Mouse (Mus musculus) monocyte, adult 5-6 weeks (primary cell): ENCODE results near the gene Gstp1. TPM values are rescaled to one million over a fixed set of nuclear protein-coding genes. Genes with fewer than 3 reads are reported as not detected.

Source experiments
- ATAC-seq: fragments of 153-309, 156-312 bp; replicated peaks from 2 replicates; pipeline ENCODE4 v1.8.0; 2017; ENCODE audit warnings: mild to moderate bottlenecking; ENCODE audit not compliant: low TSS enrichment, insufficient number of reproducible peaks, severe bottlenecking, poor library complexity, low FRiP score
- total RNA-seq: library from RNA; stranded (forward); fragments of 200-1000, 200-491, 200-594 nt; gene quantifications from 3 replicates; pipeline ENCODE4 v1.2.3, GENCODE M21; 2017

The Gstp1 gene
- total RNA-seq, 1 experiment from 2014 or later: 129 TPM

GRCm38 (mm10) chr19:3991562-3991961 lies 46.2 kb downstream of the Gstp1 start:
- ATAC-seq: no peak

GRCm38 (mm10) chr19:3990804-3991203 lies 47.0 kb downstream of the Gstp1 start:
- no peak for ATAC-seq

GRCm38 (mm10) chr19:3988750-3989149 lies 49.0 kb downstream of the Gstp1 start:
- ATAC-seq: no peak

GRCm38 (mm10) chr19:3988066-3988465 lies 49.7 kb downstream of the Gstp1 start:
- ATAC-seq: no peak

GRCm38 (mm10) chr19:3986334-3986733 lies 51.5 kb downstream of the Gstp1 start, which contains the start of gene Acy3:
Gene Acy3, plus strand, starts transcription at chr19:3986570.
- no peak for ATAC-seq

Other genes with a start within 250 kb of the Gstp1 start
- 34.8 to 59.4 TPM (median 42.0 TPM) in 3 replicates for gene Chka, start 186.2 kb downstream of the Gstp1 start, total RNA-seq
- gene Tcirg1, start 130.9 kb downstream of the Gstp1 start, total RNA-seq: 181 to 259 TPM (median 252 TPM) in 3 replicates
- gene Ndufs8, start 125.2 kb downstream of the Gstp1 start, total RNA-seq: 27.2 to 46.8 TPM (median 33.1 TPM) in 3 replicates
- gene Aldh3b1, start 108.2 kb downstream of the Gstp1 start, total RNA-seq: 54.5 to 74.4 TPM (median 57.2 TPM) in 3 replicates
- 243 to 349 TPM (median 322 TPM) in 3 replicates for gene Unc93b1, start 102.8 kb downstream of the Gstp1 start, total RNA-seq
- not detected in 3 replicates for gene Aldh3b3, start 79.3 kb downstream of the Gstp1 start, total RNA-seq
- not detected in 3 replicates for gene Aldh3b2, start 65.7 kb downstream of the Gstp1 start, total RNA-seq
- gene Acy3, start 51.4 kb downstream of the Gstp1 start, total RNA-seq: not detected in 3 replicates
- gene Tbx10, start 45.2 kb downstream of the Gstp1 start, total RNA-seq: not detected in 3 replicates
- gene Nudt8, start 37.4 kb downstream of the Gstp1 start, total RNA-seq: 2.3 to 11.1 TPM (median 2.3 TPM) in 3 replicates
- 0.57 to 1.7 TPM (median 1.2 TPM) in 3 replicates for gene Gm49405, start 37.4 kb downstream of the Gstp1 start, total RNA-seq
- 3.1 TPM in 2 of 3 replicates, not detected in the other for gene Doc2g, start 34.7 kb downstream of the Gstp1 start, total RNA-seq
- 74.5 to 108 TPM (median 103 TPM) in 3 replicates for gene Ndufv1, start 25.2 kb downstream of the Gstp1 start, total RNA-seq
- not detected in 3 replicates for gene Gstp2, start 8.0 kb upstream of the Gstp1 start, total RNA-seq
- 2.8 to 10.8 TPM (median 5.8 TPM) in 3 replicates for gene Gstp3, start 21.6 kb upstream of the Gstp1 start, total RNA-seq
- gene Cabp2, start 43.6 kb upstream of the Gstp1 start, total RNA-seq: not detected in 3 replicates
- 77.3 to 120 TPM (median 92.6 TPM) in 3 replicates for gene Cdk2ap2, start 59.2 kb upstream of the Gstp1 start, total RNA-seq
- gene Pitpnm1, start 62.0 kb upstream of the Gstp1 start, total RNA-seq: 127 to 142 TPM (median 137 TPM) in 3 replicates
- gene Aip, start 87.9 kb upstream of the Gstp1 start, total RNA-seq: 94.2 to 132 TPM (median 124 TPM) in 3 replicates
- gene Gpr152, start 101.8 kb upstream of the Gstp1 start, total RNA-seq: 0.29 to 0.43 TPM in 2 of 3 replicates, not detected in the other
- not detected in 3 replicates for gene Cabp4, start 106.0 kb upstream of the Gstp1 start, total RNA-seq
- gene Coro1b, start 110.6 kb upstream of the Gstp1 start, total RNA-seq: 209 to 226 TPM (median 217 TPM) in 3 replicates
- 133 to 326 TPM (median 178 TPM) in 3 replicates for gene Ptprcap, start 115.6 kb upstream of the Gstp1 start, total RNA-seq
- gene Rps6kb2, start 125.4 kb upstream of the Gstp1 start, total RNA-seq: 22.8 to 27.8 TPM (median 27.0 TPM) in 3 replicates
- 14.1 to 18.7 TPM (median 14.2 TPM) in 3 replicates for gene Carns1, start 137.5 kb upstream of the Gstp1 start, total RNA-seq
- gene Tbc1d10c, start 153.3 kb upstream of the Gstp1 start, total RNA-seq: 71.5 to 178 TPM (median 83.5 TPM) in 3 replicates
- 479 to 544 TPM (median 541 TPM) in 3 replicates for gene Ppp1ca, start 154.1 kb upstream of the Gstp1 start, total RNA-seq
- gene Rad9a, start 163.7 kb upstream of the Gstp1 start, total RNA-seq: 19.1 to 26.3 TPM (median 20.7 TPM) in 3 replicates
- gene Clcf1, start 176.3 kb upstream of the Gstp1 start, total RNA-seq: 10.2 to 28.8 TPM (median 19.7 TPM) in 3 replicates
- gene AC109138.7, start 176.4 kb upstream of the Gstp1 start, total RNA-seq: not detected in 3 replicates
- gene Pold4, start 193.9 kb upstream of the Gstp1 start, total RNA-seq: 94.0 to 149 TPM (median 107 TPM) in 3 replicates
- 23.7 to 30.6 TPM (median 27.0 TPM) in 3 replicates for gene Ssh3, start 231.2 kb upstream of the Gstp1 start, total RNA-seq
- 2.4 to 21.5 TPM (median 12.0 TPM) in 3 replicates for gene Ankrd13d, start 245.2 kb upstream of the Gstp1 start, total RNA-seq